Comparison of ENCODE assay signal across 27 mouse cellular contexts in genomic region chr4:141631250-141631649, GRCm38 (mm10). TPM values are rescaled to one million over a fixed set of nuclear protein-coding genes. Genes with fewer than 3 reads are reported as not detected.
DNase-seq lines count a peak whose midpoint lies in the region; ATAC-seq and TF ChIP-seq lines count a peak whose summit lies in the region.
"Had no signal": no experiment of that assay in that cellular context is flagged by ENCODE, and none has a peak within 500 bp of the region (broad histone marks: within the 10 kb centered on the region; RNA-seq: fewer than 3 reads in every experiment).

No protein-coding gene starts in this region.

- no peak for TF ChIP-seq CTCF in liver, postnatal 0 days (IDR thresholded peaks at IDR 0.05; ENCODE audit: low read depth)
- no peak for TF ChIP-seq CTCF in E14TG2a.4 (conservative IDR thresholded peaks at IDR 0.05; ENCODE audit: low read length)

- TF ChIP-seq EP300 in liver, postnatal 0 days (IDR thresholded peaks at IDR 0.05; ENCODE audit: low read depth), result no peak

- H3K27me3 ChIP-seq in liver, embryonic 15.5 days, result no peaks in the 10 kb centered on the region
- no peaks in the 10 kb centered on the region for H3K27me3 ChIP-seq in liver, postnatal 0 days (ENCODE audit: insufficient read depth, low read length)
- no peaks in the 10 kb centered on the region for H3K27me3 ChIP-seq in E14TG2a.4 (ENCODE audit: insufficient read depth, low read length)
- H3K27me3 ChIP-seq: CH12.LX, Patski had no signal

- H3K4me1 ChIP-seq in liver, embryonic 15.5 days (replicated peaks), result no peaks in the 10 kb centered on the region
- no peaks in the 10 kb centered on the region for H3K4me1 ChIP-seq in liver, postnatal 0 days (ENCODE audit: insufficient read depth)
- H3K4me1 ChIP-seq in E14TG2a.4 (replicated peaks; ENCODE audit: low read depth, low read length), result peaks cover 55% of the 10 kb centered on the region

- H3K9me3 ChIP-seq in liver, embryonic 15.5 days (replicated peaks), result no peaks in the 10 kb centered on the region
- no peaks in the 10 kb centered on the region for H3K9me3 ChIP-seq in liver, postnatal 0 days (ENCODE audit: low read length)
- H3K9me3 ChIP-seq in E14TG2a.4 (ENCODE audit: low read length), result no peaks in the 10 kb centered on the region
- H3K9me3 ChIP-seq: G1E had no signal

- H3K9ac ChIP-seq in liver, embryonic 15.5 days, result no peak overlapping the region
- no peak overlapping the region for H3K9ac ChIP-seq in liver, postnatal 0 days (replicated peaks)

- H3K36me3 ChIP-seq in liver, embryonic 15.5 days (replicated peaks), result peaks cover 43% of the 10 kb centered on the region
- H3K36me3 ChIP-seq in liver, postnatal 0 days (replicated peaks; ENCODE audit: insufficient read depth, low read length), result peaks cover 51% of the 10 kb centered on the region
- H3K36me3 ChIP-seq in E14TG2a.4 (ENCODE audit: insufficient read depth, low read length), result peaks cover 32% of the 10 kb centered on the region

- WGBS in liver, embryonic 15.5 days (ENCODE audit: insufficient replicate concordance), result 90% methylated on average over 20 of the region's 20 CpGs
- WGBS in liver, postnatal 0 days (ENCODE audit: insufficient replicate concordance), result 90% methylated on average over 20 of the region's 20 CpGs

- ATAC-seq in liver, embryonic 15.5 days (ENCODE audit: insufficient read depth), result peak; percentile 25; the same call in 1 of the 2 replicates
- no peak for ATAC-seq in liver, postnatal 0 days
- ATAC-seq: activated CD4-positive, CD25-positive, alpha-beta regulatory T cell, adult 4 months; CD4-positive, CD25-positive, alpha-beta regulatory T cell, adult 4 months; Patski had no signal

- H3K27ac ChIP-seq in liver, embryonic 15.5 days (replicated peaks), result no peak overlapping the region
- no peak overlapping the region for H3K27ac ChIP-seq in liver, postnatal 0 days (ENCODE audit: low read depth)

- DNase-seq in heart, adult 11 months, result peak; percentile 92
- DNase-seq in heart, postnatal 4 days, result no peak
- DNase-seq in liver, postnatal 0 days, result no peak
- DNase-seq in ZHBTc4 (ENCODE audit: low read depth, low spot score), result peak; percentile 29
- no peak for DNase-seq in adrenal gland, postnatal 36 days
- no peak for DNase-seq in layer of hippocampus, postnatal 36 days
- DNase-seq: adrenal gland, adult 2 months; adrenal gland, adult 8-10 months; adrenal gland, postnatal 10 days; adrenal gland, postnatal 14 days; adrenal gland, postnatal 25 days; B cell, adult 2 months; cerebellum, adult 11 months; cerebellum, adult 11-12 months; cerebellum, adult 18-20 months; cerebellum, adult 8-10 months had no signal

- H3K4me2 ChIP-seq in liver, embryonic 15.5 days, result no peak overlapping the region
- no peak overlapping the region for H3K4me2 ChIP-seq in liver, postnatal 0 days (ENCODE audit: low read depth, low read length)

- no peak overlapping the region for H3K4me3 ChIP-seq in liver, embryonic 15.5 days (replicated peaks)
- no peak overlapping the region for H3K4me3 ChIP-seq in liver, postnatal 0 days (ENCODE audit: low read depth, low read length)
- peak overlapping the region; percentile 45 for H3K4me3 ChIP-seq in E14TG2a.4 (replicated peaks; ENCODE audit: low read length)

RNA-seq across cellular contexts. Expression of gene Slc25a34, which starts 7.6 kb away (rescaled TPM):
- 10 to 100 TPM; 32.5 to 33.6 TPM for total RNA-seq in heart, postnatal 4 days (2021)
- 0.07 TPM in 1 of 2 replicates, not detected in the other for polyA plus RNA-seq in liver, embryonic 15.5 days (2015; fragmentation: Nextera tagmentation; extraction: Ambion mirVana)
- polyA plus RNA-seq in liver, postnatal 0 days (2015; fragmentation: Nextera tagmentation; extraction: Ambion mirVana), result 0.40 and 0.76 TPM in 2 replicates
- 1 to 10 TPM; 3.0 to 7.0 TPM for total RNA-seq in adrenal gland, postnatal 36 days (2021)
- 1 to 10 TPM; 2.6 to 2.9 TPM for total RNA-seq in layer of hippocampus, postnatal 36 days (2021)
- total RNA-seq: MEL had no signal
- polyA plus RNA-seq: activated CD4-positive, CD25-positive, alpha-beta regulatory T cell, adult 4 months; CD4-positive, CD25-positive, alpha-beta regulatory T cell, adult 4 months; G1E had no signal

RNA-seq across cellular contexts. Expression of gene Tmem82, which starts 12.8 kb away (rescaled TPM):
- total RNA-seq in heart, postnatal 4 days (2021), result 1 to 10 TPM; 3.1 to 3.2 TPM
- 4.4 and 4.6 TPM in 2 replicates for polyA plus RNA-seq in liver, embryonic 15.5 days (2015; fragmentation: Nextera tagmentation; extraction: Ambion mirVana)
- polyA plus RNA-seq in liver, postnatal 0 days (2015; fragmentation: Nextera tagmentation; extraction: Ambion mirVana), result 17.3 and 17.8 TPM in 2 replicates
- 1 to 10 TPM in 1 of 2 experiments, under 1 TPM in 1; 0.79 to 1.3 TPM for total RNA-seq in adrenal gland, postnatal 36 days (2021)
- under 1 TPM; 0.28 to 0.42 TPM for total RNA-seq in layer of hippocampus, postnatal 36 days (2021)
- total RNA-seq: MEL had no signal
- polyA plus RNA-seq: C2C12; CD4-positive, CD25-positive, alpha-beta regulatory T cell, adult 4 months; G1E had no signal

RNA-seq across cellular contexts. Expression of gene Fblim1, which starts 25.4 kb away (rescaled TPM):
- total RNA-seq in heart, postnatal 4 days (2021), result 100 to 1,000 TPM; 122 to 145 TPM
- polyA plus RNA-seq in liver, embryonic 15.5 days (2015; fragmentation: Nextera tagmentation; extraction: Ambion mirVana), result 1.7 and 1.9 TPM in 2 replicates
- 1.5 and 1.8 TPM in 2 replicates for polyA plus RNA-seq in liver, postnatal 0 days (2015; fragmentation: Nextera tagmentation; extraction: Ambion mirVana)
- 10 to 100 TPM in 1 of 2 experiments, 1 to 10 TPM in 1; 9.5 to 12.9 TPM for total RNA-seq in adrenal gland, postnatal 36 days (2021)
- total RNA-seq in layer of hippocampus, postnatal 36 days (2021), result 1 to 10 TPM in 1 of 2 experiments, under 1 TPM in 1; 0.50 to 1.0 TPM
- total RNA-seq: MEL had no signal
- polyA plus RNA-seq: G1E had no signal

RNA-seq across cellular contexts. Expression of gene Plekhm2, which starts 33.4 kb away (rescaled TPM):
- 10 to 100 TPM; 57.5 to 64.5 TPM for total RNA-seq in heart, postnatal 4 days (2021)
- 1.1 and 2.0 TPM in 2 replicates for polyA plus RNA-seq in liver, embryonic 15.5 days (2015; fragmentation: Nextera tagmentation; extraction: Ambion mirVana)
- 1.7 TPM in 2 replicates for polyA plus RNA-seq in liver, postnatal 0 days (2015; fragmentation: Nextera tagmentation; extraction: Ambion mirVana)
- 10 to 100 TPM; 46.0 to 65.8 TPM for total RNA-seq in adrenal gland, postnatal 36 days (2021)
- total RNA-seq in layer of hippocampus, postnatal 36 days (2021), result 10 to 100 TPM; 67.4 to 81.7 TPM

RNA-seq across cellular contexts. Expression of gene Rsc1a1, which starts 54.1 kb away (rescaled TPM):
- 1 to 10 TPM; 1.6 to 4.0 TPM for total RNA-seq in heart, postnatal 4 days (2021)
- polyA plus RNA-seq in liver, embryonic 15.5 days (2015; fragmentation: Nextera tagmentation; extraction: Ambion mirVana), result 1.2 TPM in 1 of 2 replicates, not detected in the other
- not detected in 2 replicates for polyA plus RNA-seq in liver, postnatal 0 days (2015; fragmentation: Nextera tagmentation; extraction: Ambion mirVana)
- 1 to 10 TPM in 1 of 2 experiments, not detected in 1; 2.4 TPM for total RNA-seq in adrenal gland, postnatal 36 days (2021)
- not detected for total RNA-seq in layer of hippocampus, postnatal 36 days (2021)
- total RNA-seq: adrenal gland, adult 18-20 months; adrenal gland, adult 2 months; adrenal gland, postnatal 25 days; adrenal gland, postnatal 4 days had no signal
- polyA plus RNA-seq: activated CD4-positive, CD25-positive, alpha-beta regulatory T cell, adult 4 months; CD4-positive, CD25-positive, alpha-beta regulatory T cell, adult 4 months had no signal

Comparison
In these comparisons a context has a peak if more than half of its experiments do, and no peak if none do; other contexts are left out.
1. DNase-seq: peak in heart, adult 11 months (single experiment) and ZHBTc4 (single experiment); none in heart, postnatal 4 days (single experiment), liver, postnatal 0 days (single experiment), adrenal gland, postnatal 36 days (0 of 2) and layer of hippocampus, postnatal 36 days (0 of 2).
2. RNA of gene Slc25a34, which starts 7.6 kb away (total RNA-seq): 32.5 to 33.6 TPM in heart, postnatal 4 days; 3.0 to 7.0 TPM in adrenal gland, postnatal 36 days and 2.6 to 2.9 TPM in layer of hippocampus, postnatal 36 days; every median in the first group is over 4 times any median in the second.
3. RNA of gene Fblim1, which starts 25.4 kb away (total RNA-seq): 122 to 145 TPM in heart, postnatal 4 days; 9.5 to 12.9 TPM in adrenal gland, postnatal 36 days and 0.50 to 1.0 TPM in layer of hippocampus, postnatal 36 days; every median in the first group is over 4 times any median in the second.